Mouse (Mus musculus) limb, embryonic 13.5 days (tissue): ENCODE data around the gene Slc25a48. TPM values are rescaled to one million over a fixed set of nuclear protein-coding genes. Genes with fewer than 3 reads are reported as not detected.

Experiments
- ATAC-seq: fragments of 200-750 bp; cut with Nextera tagmentation; 2 replicates; pipeline ENCODE4 v1.8.0; 2017; ENCODE audit warnings: low read depth, moderate number of reproducible peaks, moderate TSS enrichment; ENCODE audit not compliant: low FRiP score
- H3K27ac ChIP-seq: fragments of 300-500 bp; sonication (generic); 2 replicates; pipeline ENCODE4 v1.5.1; 2015; ENCODE audit warnings: inconsistent platforms, mild to moderate bottlenecking, moderate library complexity
- H3K27me3 ChIP-seq: fragments of 300-500 bp; sonication (generic); 2 replicates; pipeline ENCODE4 v1.6.1; 2015; ENCODE audit warnings: mild to moderate bottlenecking, inconsistent platforms
- H3K36me3 ChIP-seq: fragments of 300-500 bp; sonication (generic); 2 replicates; pipeline ENCODE4 v1.6.1; 2015; ENCODE audit warnings: inconsistent platforms, mild to moderate bottlenecking, moderate library complexity
- H3K4me1 ChIP-seq: fragments of 300-500 bp; sonication (generic); 2 replicates; pipeline ENCODE4 v1.6.1; 2015; ENCODE audit warnings: inconsistent platforms
- H3K4me2 ChIP-seq: fragments of 300-500 bp; sonication (generic); replicated peaks from 2 replicates; pipeline ENCODE4 v1.6.1; 2015; ENCODE audit warnings: inconsistent platforms, mild to moderate bottlenecking, moderate library complexity
- H3K4me3 ChIP-seq: fragments of 300-500 bp; sonication (generic); 2 replicates; pipeline ENCODE4 v1.5.1; 2015; ENCODE audit warnings: moderate library complexity, mild to moderate bottlenecking, inconsistent platforms
- H3K9ac ChIP-seq: fragments of 300-500 bp; sonication (generic); 2 replicates; pipeline ENCODE4 v1.6.1; 2015; ENCODE audit warnings: mild to moderate bottlenecking, inconsistent platforms
- H3K9me3 ChIP-seq: fragments of 300-500 bp; sonication (generic); 2 replicates; pipeline ENCODE4 v1.6.1; 2016; ENCODE audit warnings: inconsistent platforms
- WGBS: fragments of 180-500 bp; shearing (Covaris S2); methylation state at CpG from one replicate; pipeline ENCODE4 v1.1.7; 2015; 5-methylcytosine and 5-hydroxymethylcytosine counted together
- polyA plus RNA-seq: library from polyadenylated mRNA; unstranded; fragments of >200 nt; fragmentation: Nextera tagmentation; extraction: Ambion mirVana; gene quantifications from 2 replicates; pipeline ENCODE4 v1.2.1, GENCODE M21; 2015

Gene Slc25a48
- 0.28 and 0.33 TPM in 2 replicates for polyA plus RNA-seq

- Histone ChIP-seq H3K27me3 (peaks cover 67% of the 10 kb centered on the region), H3K27ac (no peak within 1 kb of the TSS), H3K36me3 (no peaks in the 10 kb centered on the region), H3K4me2 (peak within 1 kb of the TSS; percentile 83), H3K9ac (peak within 1 kb of the TSS; percentile 64), H3K4me1 (peaks cover 16% of the 10 kb centered on the region), H3K9me3 (0 out of 2 replicates have a peak, but pooled peaks cover 4% of the 10 kb centered on the region), H3K4me3 (peak within 1 kb of the TSS; percentile 46)
- WGBS: 2% methylated on average over 51 of the region's 51 CpGs
- 0 out of 2 replicates have a peak, but pooled peaks have one; percentile 24 for ATAC-seq
Measured at GRCm38 (mm10) chr13:56438211-56439075, at the start of gene Slc25a48. TSS of gene Slc25a48 (plus strand) at chr13:56438355.

GRCm38 (mm10) chr13:56397572-56397971, 40.6 kb upstream of the Slc25a48 start:
- WGBS: 33% methylated on average over 5 of the region's 5 CpGs
- no peak overlapping the region for H3K9ac ChIP-seq
- H3K27me3 ChIP-seq: no peaks in the 10 kb centered on the region
- H3K36me3 ChIP-seq: no peaks in the 10 kb centered on the region
- H3K4me2 ChIP-seq: no peak overlapping the region
- ATAC-seq: 0 out of 2 replicates have a peak, but pooled peaks have one; percentile 32
- no peak overlapping the region for H3K4me3 ChIP-seq
- H3K9me3 ChIP-seq: no peaks in the 10 kb centered on the region
- H3K27ac ChIP-seq: 0 out of 2 replicates have a peak overlapping the region, but pooled peaks have one; percentile 6
- peaks cover 30% of the 10 kb centered on the region for H3K4me1 ChIP-seq

GRCm38 (mm10) chr13:56401186-56401585, 37.0 kb upstream of the Slc25a48 start:
- Histone ChIP-seq H3K27me3 (no peaks in the 10 kb centered on the region), H3K4me3 (no peak overlapping the region), H3K9ac (no peak overlapping the region), H3K36me3 (no peaks in the 10 kb centered on the region), H3K27ac (0 out of 2 replicates have a peak overlapping the region, but pooled peaks have one; percentile 22), H3K4me2 (no peak overlapping the region), H3K9me3 (no peaks in the 10 kb centered on the region), H3K4me1 (peaks cover 56% of the 10 kb centered on the region)
- WGBS: 70% methylated on average over 4 of the region's 4 CpGs
- no peak for ATAC-seq

- no peak for ATAC-seq
- 52% methylated on average over 8 of the region's 8 CpGs for WGBS
- no peaks in the 10 kb centered on the region for H3K27me3 ChIP-seq
- H3K9ac ChIP-seq: no peak overlapping the region
- peaks cover 43% of the 10 kb centered on the region for H3K4me1 ChIP-seq
- 0 out of 2 replicates have a peak overlapping the region, but pooled peaks have one; percentile 19 for H3K4me2 ChIP-seq
- H3K27ac ChIP-seq: peak overlapping the region; percentile 65; the same call in 1 of the 2 replicates
- no peaks in the 10 kb centered on the region for H3K36me3 ChIP-seq
- H3K4me3 ChIP-seq: no peak overlapping the region
- H3K9me3 ChIP-seq: no peaks in the 10 kb centered on the region
Measured at GRCm38 (mm10) chr13:56403381-56404086, 34.6 kb upstream of the Slc25a48 start.

GRCm38 (mm10) chr13:56404511-56405140, 33.5 kb upstream of the Slc25a48 start:
- Histone ChIP-seq H3K36me3 (no peaks in the 10 kb centered on the region), H3K27ac (no peak overlapping the region), H3K4me1 (peaks cover 41% of the 10 kb centered on the region), H3K27me3 (no peaks in the 10 kb centered on the region), H3K9me3 (no peaks in the 10 kb centered on the region), H3K9ac (no peak overlapping the region), H3K4me3 (no peak overlapping the region), H3K4me2 (no peak overlapping the region)
- ATAC-seq: no peak
- WGBS: 69% methylated on average over 6 of the region's 6 CpGs

GRCm38 (mm10) chr13:56412286-56412873, 25.8 kb upstream of the Slc25a48 start:
- Histone ChIP-seq H3K4me2 (no peak overlapping the region), H3K4me3 (no peak overlapping the region), H3K4me1 (no peaks in the 10 kb centered on the region), H3K9me3 (peaks cover 10% of the 10 kb centered on the region), H3K36me3 (no peaks in the 10 kb centered on the region), H3K27me3 (no peaks in the 10 kb centered on the region), H3K27ac (no peak overlapping the region), H3K9ac (no peak overlapping the region)
- 70% methylated on average over 9 of the region's 9 CpGs for WGBS
- ATAC-seq: no peak

GRCm38 (mm10) chr13:56418685-56419483, 19.3 kb upstream of the Slc25a48 start:
- 22% methylated on average over 13 of the region's 13 CpGs for WGBS
- Histone ChIP-seq H3K4me2 (no peak overlapping the region), H3K27me3 (no peaks in the 10 kb centered on the region; the same call in 1 of the 2 replicates), H3K4me3 (no peak overlapping the region), H3K36me3 (no peaks in the 10 kb centered on the region), H3K27ac (no peak overlapping the region; the same call in 1 of the 2 replicates), H3K9me3 (0 out of 2 replicates have a peak, but pooled peaks cover 5% of the 10 kb centered on the region), H3K9ac (no peak overlapping the region; the same call in 1 of the 2 replicates), H3K4me1 (peaks cover 31% of the 10 kb centered on the region)
- ATAC-seq: no peak

- 69% methylated on average over 6 of the region's 6 CpGs for WGBS
Measured at GRCm38 (mm10) chr13:56419538-56419937, 18.6 kb upstream of the Slc25a48 start.

GRCm38 (mm10) chr13:56422072-56422723, 16.0 kb upstream of the Slc25a48 start:
- Histone ChIP-seq H3K27ac (peak overlapping the region; percentile 80; the same call in 1 of the 2 replicates), H3K36me3 (no peaks in the 10 kb centered on the region), H3K9me3 (no peaks in the 10 kb centered on the region), H3K4me3 (no peak overlapping the region), H3K4me1 (peaks cover 31% of the 10 kb centered on the region), H3K27me3 (peaks cover 3% of the 10 kb centered on the region; the same call in 1 of the 2 replicates), H3K9ac (0 out of 2 replicates have a peak overlapping the region, but pooled peaks have one; percentile 4), H3K4me2 (peak overlapping the region; percentile 50)
- WGBS: 11% methylated on average over 16 of the region's 16 CpGs
- ATAC-seq: peak; percentile 57

More at GRCm38 (mm10) chr13:56419538-56419937, 18.6 kb upstream of the Slc25a48 start:
- H3K9me3 ChIP-seq: no peaks in the 10 kb centered on the region
- H3K4me1 ChIP-seq: peaks cover 31% of the 10 kb centered on the region
- H3K36me3 ChIP-seq: no peaks in the 10 kb centered on the region
- no peak for ATAC-seq
- H3K27me3 ChIP-seq: no peaks in the 10 kb centered on the region; the same call in 1 of the 2 replicates
- H3K4me3 ChIP-seq: no peak overlapping the region
- H3K27ac ChIP-seq: no peak overlapping the region; the same call in 1 of the 2 replicates
- no peak overlapping the region for H3K4me2 ChIP-seq
- H3K9ac ChIP-seq: no peak overlapping the region

- WGBS: 83% methylated on average over 7 of the region's 7 CpGs
- Histone ChIP-seq H3K27me3 (peaks cover 3% of the 10 kb centered on the region; the same call in 1 of the 2 replicates), H3K9me3 (no peaks in the 10 kb centered on the region), H3K9ac (no peak overlapping the region), H3K4me3 (no peak overlapping the region), H3K4me1 (peaks cover 30% of the 10 kb centered on the region), H3K27ac (no peak overlapping the region), H3K36me3 (no peaks in the 10 kb centered on the region), H3K4me2 (no peak overlapping the region)
- ATAC-seq: no peak
Measured at GRCm38 (mm10) chr13:56425931-56426330, 12.2 kb upstream of the Slc25a48 start.
